Mouse (Mus musculus) spleen, postnatal 14 days (tissue): ENCODE results near the gene Pde11a.
A peak's percentile ranks its signal among the peaks of the same experiment; 100 is the strongest.

ENCODE experiments used
- DNase-seq, 2 experiments: peaks; one replicate each; pipeline ENCODE4 v3.0.0; 2021 to 2022; ENCODE audit warnings: low spot score in 2 of 2

Pde11a gene

GRCm38 (mm10) chr2:76095861-76096260 is 242.7 kb downstream of the Pde11a start:
- no peak for DNase-seq

DNA sequence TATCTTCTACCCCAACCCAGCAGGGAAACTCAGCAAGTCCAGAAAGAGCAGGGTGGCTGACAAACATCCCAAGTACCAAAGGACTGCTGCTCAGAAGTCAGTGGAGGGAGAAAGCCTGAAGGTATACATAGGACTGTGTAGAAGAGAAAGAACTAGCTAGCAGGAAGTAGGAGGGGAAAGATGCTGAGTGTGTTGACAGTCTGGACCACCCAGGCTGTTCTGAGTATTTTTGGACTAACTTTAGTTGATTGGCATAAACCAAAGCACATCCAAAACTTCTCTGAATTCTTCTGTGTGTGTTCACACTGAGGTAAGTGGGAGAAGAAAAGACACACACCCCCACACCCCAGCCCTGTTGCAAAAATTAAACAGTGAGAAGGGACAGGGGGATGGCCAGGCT is 248.1 kb downstream of the Pde11a start:
- no peak for DNase-seq

DNA sequence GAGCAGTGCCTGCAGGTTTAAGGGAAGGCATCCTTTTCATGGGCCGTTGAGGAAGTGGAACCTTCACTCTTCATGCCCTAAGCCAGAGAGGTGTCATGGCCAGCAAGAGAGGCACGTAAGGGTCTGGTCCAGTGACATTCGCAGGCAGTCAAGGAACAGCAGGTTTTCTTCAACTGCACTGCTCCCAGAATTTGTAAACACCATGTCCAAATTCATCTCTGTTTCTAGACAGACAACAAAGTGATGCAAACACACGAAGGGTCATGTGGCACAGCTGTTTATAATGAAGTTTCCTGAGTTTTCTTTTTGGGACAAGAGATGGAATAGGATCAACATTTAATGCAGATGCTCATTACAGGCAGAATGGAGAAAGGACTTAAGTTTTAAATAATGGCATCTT is 249.7 kb downstream of the Pde11a start:
- DNase-seq, result no peak

- DNase-seq, result no peak
Observed at GRCm38 (mm10) chr2:76088413-76088812, 250.2 kb downstream of the Pde11a start.

GRCm38 (mm10) chr2:76087170-76087569 is 251.4 kb downstream of the Pde11a start:
- DNase-seq, result no peak

DNA sequence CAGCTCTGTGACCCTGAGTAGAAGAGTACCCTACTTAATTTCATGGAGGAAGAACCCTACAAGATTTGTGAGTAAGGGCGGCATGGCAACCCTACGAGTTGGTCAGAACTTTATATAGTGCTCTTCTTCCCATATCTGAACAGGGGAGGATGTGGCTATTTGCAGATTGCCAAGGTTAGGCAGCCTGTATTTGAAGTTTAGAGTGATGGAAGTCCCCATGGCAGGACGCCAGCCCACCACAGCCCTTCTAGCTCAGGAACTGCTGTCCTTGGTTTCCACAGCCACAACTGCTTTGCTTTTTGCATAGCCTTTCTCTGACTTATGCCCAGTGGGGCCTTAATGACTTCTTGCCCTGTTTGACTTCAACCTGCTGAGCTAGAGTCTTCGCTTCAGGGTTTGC is 253.6 kb downstream of the Pde11a start:
- DNase-seq, result no peak

DNA sequence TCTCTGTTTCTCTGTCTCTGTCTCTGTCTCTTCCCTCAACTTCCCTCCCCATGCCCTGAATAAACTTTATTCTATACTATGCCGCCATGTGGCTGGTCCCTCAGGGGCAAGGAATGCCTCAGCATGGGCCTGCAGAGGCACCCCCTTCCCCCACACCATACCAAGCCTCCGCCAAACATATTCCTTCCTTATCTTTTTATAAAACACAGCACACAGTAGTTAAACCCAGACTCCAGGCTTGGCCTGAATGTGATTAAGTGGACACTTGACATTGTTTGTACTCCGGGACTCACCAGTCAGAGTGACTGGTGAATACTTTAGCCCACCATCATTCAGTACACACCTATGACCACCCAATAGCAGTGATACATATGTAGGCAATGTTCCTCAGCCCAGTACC is 254.7 kb downstream of the Pde11a start:
- no peak for DNase-seq

DNA sequence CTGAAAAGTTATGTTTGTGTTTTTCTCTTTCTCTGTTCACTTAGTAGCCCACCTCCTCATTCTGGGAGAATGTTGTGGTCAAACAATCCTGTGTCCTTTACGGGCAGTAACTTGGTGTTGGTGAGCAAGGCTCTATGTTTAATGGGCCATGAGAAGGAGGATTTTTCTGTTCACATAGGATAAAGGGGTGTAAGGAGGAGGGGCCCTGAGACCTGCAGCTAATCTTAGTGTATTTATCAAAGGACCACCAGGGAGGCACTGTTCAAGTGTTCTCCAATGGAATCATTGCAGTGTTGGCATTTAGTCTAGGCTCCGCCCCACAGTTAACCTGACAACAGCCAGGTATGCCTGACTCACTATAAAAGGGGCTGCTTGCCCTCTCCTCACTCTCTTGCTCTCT is 255.2 kb downstream of the Pde11a start:
- no peak for DNase-seq

DNA sequence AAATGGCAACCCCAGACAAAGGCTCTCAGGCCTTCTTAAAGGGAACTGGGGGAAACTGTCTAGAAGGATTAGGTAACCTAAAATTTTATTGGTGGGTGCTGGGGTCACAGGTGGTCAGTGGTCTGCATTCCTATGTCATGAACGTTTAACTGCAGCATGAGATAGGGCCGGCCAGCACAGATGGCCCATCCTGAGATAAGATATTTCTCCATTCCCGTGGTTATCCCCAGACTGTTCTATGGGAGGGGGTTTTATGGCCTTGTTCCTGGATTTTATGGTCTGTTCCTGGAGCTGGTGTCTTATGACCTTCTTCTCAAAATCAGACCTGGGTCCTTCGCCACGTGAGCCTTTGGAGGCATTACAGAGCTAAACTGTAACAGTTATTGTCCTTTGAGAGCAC is 256.6 kb downstream of the Pde11a start:
- DNase-seq, result no peak

DNA sequence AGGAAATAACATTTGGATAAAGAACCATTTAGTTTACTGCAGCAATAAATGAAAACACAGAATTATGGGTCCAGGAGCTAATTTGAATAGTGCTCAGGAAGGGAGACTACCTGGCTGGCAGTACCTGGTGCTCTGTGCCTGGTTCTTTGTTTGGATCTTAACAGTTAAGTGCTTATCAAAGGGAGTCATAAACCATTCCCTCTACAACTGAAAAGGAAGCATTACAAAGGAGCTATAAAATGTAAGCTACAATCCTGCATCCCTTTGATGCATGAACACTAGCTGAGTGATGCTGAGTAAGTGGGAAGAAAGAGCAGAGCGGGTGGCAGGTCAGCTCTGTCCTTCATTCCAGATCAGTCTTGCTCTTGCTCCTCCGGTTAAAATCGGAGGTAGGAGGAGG is 258.0 kb downstream of the Pde11a start:
- no peak for DNase-seq

- no peak for DNase-seq
Observed at GRCm38 (mm10) chr2:76076838-76077237, 261.7 kb downstream of the Pde11a start.

- no peak for DNase-seq
Observed at GRCm38 (mm10) chr2:76076047-76076446, 262.5 kb downstream of the Pde11a start.

DNA sequence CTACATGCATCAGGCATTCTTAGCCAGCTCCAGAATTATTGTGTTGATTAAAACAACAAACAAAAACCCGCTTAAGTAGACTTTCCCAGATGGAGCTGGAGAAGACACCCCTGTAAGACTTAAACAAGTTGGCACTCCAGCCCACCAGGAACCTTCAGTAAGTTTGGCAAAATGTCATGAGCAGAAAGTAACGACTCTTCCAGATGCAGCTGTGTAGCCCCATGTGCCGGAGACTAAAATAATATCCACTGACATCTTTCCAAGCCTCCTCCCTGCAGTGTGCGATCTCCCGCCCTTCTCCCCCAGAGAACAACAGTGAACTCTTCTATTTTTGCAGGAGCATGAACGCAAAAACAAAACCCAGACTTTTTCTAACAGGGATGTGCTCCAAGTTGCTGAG is 265.5 kb downstream of the Pde11a start:
- DNase-seq, result no peak

GRCm38 (mm10) chr2:76070432-76071306 is 267.9 kb downstream of the Pde11a start:
- peak in 1 of 2 experiments; percentile 6 for DNase-seq

GRCm38 (mm10) chr2:76069238-76069637 is 269.3 kb downstream of the Pde11a start:
- DNase-seq, result no peak

- no peak for DNase-seq
Observed at GRCm38 (mm10) chr2:76068155-76068554, 270.4 kb downstream of the Pde11a start.

DNA sequence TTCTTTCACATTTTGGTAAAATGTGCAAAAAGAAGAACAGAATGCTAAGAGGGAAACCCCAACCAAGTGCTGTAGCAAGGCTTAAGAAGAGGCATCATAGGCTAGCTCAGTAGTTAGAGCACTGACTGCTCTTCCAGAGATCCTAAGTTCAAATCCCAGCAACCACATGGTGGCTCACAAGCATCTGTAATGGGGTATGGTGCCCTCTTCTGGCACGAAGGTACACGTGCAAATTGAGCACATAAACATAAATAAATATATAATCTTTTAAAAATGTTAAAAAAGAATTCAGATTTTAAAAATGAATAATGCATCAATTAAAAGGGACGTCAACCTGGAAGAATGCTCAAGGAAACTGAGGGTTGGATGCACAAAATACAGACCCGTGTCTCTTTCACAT is 271.4 kb downstream of the Pde11a start:
- DNase-seq, result no peak

DNA sequence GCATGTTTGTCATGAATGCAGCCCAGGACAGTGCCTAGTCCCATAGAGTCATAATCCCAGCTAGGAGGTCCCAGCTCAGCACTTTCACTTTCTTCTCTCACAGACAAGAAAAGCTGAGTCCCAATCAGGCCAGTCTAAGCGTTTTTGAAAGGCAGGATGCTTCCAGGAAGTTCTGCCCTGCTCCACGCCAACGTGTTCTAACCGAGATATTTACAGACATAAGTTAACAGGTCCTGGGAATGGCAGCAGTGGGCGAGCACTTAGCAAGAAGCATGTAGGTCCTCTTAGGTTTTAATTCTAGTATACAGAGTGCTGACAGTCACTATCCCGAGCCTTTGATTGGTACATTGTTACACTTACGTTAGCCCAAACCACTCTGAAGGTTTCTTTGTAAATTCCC is 273.3 kb downstream of the Pde11a start:
- no peak for DNase-seq

DNA sequence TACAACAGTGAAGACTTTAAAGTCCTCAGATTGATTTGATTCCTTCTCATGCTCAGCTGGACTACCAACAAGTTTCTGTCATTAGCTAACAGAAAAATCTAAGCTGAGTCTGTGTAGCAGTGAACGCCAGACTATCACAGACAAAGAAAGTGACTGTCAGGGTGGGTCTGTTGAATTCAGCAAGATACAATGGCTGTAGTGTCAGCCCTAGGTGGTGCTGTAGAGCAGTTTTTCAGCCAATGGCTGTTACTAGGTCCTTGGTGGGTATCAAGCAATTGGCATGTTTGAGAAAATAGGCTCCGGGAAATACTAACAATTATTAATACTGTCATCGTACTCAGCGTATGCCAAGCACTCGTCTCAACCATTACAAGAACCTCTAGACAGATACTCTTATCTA is 274.5 kb downstream of the Pde11a start:
- no peak for DNase-seq

- DNase-seq, result no peak
Observed at GRCm38 (mm10) chr2:76060207-76060606, 278.4 kb downstream of the Pde11a start.

GRCm38 (mm10) chr2:76059595-76059994 is 279.0 kb downstream of the Pde11a start:
- no peak for DNase-seq

- DNase-seq, result no peak
Observed at GRCm38 (mm10) chr2:76058661-76059467, 279.7 kb downstream of the Pde11a start.

- DNase-seq, result no peak
Observed at GRCm38 (mm10) chr2:76057555-76057954, 281.0 kb downstream of the Pde11a start.
